ENCODE assay signal across 19 mouse cellular contexts in the genomic region with DNA sequence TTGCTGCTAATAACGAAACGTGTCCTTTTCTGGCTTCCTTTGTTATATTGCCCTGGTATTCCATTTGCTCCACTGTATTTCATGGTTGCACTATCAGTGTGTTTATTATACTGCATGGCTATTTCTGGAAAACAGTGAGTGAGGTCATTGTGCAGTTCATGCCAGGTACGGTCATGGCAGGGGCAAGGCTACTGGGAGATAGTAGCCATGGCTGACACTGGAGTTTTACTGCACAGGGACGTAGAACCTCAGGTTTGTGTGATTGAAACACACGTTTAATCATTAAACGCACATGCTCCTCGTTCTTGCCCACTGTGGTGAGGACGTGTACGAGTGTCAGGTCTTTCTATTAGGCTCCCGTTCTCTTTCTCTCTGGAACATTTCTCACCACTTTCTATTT.
DNase-seq lines count a peak whose midpoint lies in the region; ATAC-seq lines count a peak whose summit lies in the region.
"Had no signal": no experiment of that assay in that cellular context is flagged by ENCODE, and none has a peak within 500 bp of the region (broad histone marks: within the 10 kb centered on the region; RNA-seq: fewer than 3 reads in every experiment).

No protein-coding gene starts in this region.

- H3K4me3 ChIP-seq in heart, embryonic 11.5 days (ENCODE audit: low read depth, low read length): no peak overlapping the region
- no peak overlapping the region for H3K4me3 ChIP-seq in embryonic facial prominence, embryonic 10.5 days
- H3K4me3 ChIP-seq: forebrain, embryonic 13.5 days; neural tube, embryonic 15.5 days had no signal

- no peak overlapping the region for H3K4me2 ChIP-seq in heart, embryonic 11.5 days
- H3K4me2 ChIP-seq: forebrain, embryonic 13.5 days; hindbrain, embryonic 14.5 days; neural tube, embryonic 15.5 days had no signal

- WGBS in heart, embryonic 11.5 days (ENCODE audit: insufficient replicate concordance): 73% methylated on average over 10 of the region's 10 CpGs
- 90% methylated on average over 10 of the region's 10 CpGs for WGBS in embryonic facial prominence, embryonic 10.5 days

- no peak for ATAC-seq in heart, embryonic 11.5 days (replicated peaks; ENCODE audit: insufficient number of reproducible peaks, low FRiP score, low TSS enrichment)

- no peak overlapping the region for H3K9ac ChIP-seq in heart, embryonic 11.5 days (ENCODE audit: low read depth, low read length)
- H3K9ac ChIP-seq: forebrain, embryonic 13.5 days; hindbrain, embryonic 14.5 days; liver, embryonic 14.5 days; neural tube, embryonic 15.5 days had no signal

- H3K36me3 ChIP-seq in heart, embryonic 11.5 days (ENCODE audit: control insufficient read depth, insufficient read depth, low read length): no peaks in the 10 kb centered on the region
- H3K36me3 ChIP-seq in embryonic facial prominence, embryonic 10.5 days (replicated peaks): no peaks in the 10 kb centered on the region
- H3K36me3 ChIP-seq: neural tube, embryonic 15.5 days had no signal

- 0 out of 2 replicates have a peak, but pooled peaks cover 4% of the 10 kb centered on the region for H3K4me1 ChIP-seq in heart, embryonic 11.5 days (ENCODE audit: control insufficient read depth, insufficient read depth, low read length)
- peaks cover 27% of the 10 kb centered on the region for H3K4me1 ChIP-seq in embryonic facial prominence, embryonic 10.5 days

- intact Hi-C loops in left cerebral cortex, postnatal 10 days (cut with DNase I): no loop called here

- H3K9me3 ChIP-seq in heart, embryonic 11.5 days (replicated peaks; ENCODE audit: control insufficient read depth, low read length): peaks cover 2% of the 10 kb centered on the region; the same call in 1 of the 2 replicates
- peaks cover 3% of the 10 kb centered on the region; the same call in 1 of the 2 replicates for H3K9me3 ChIP-seq in embryonic facial prominence, embryonic 10.5 days
- H3K9me3 ChIP-seq: neural tube, embryonic 15.5 days had no signal

- peak; percentile 47 for DNase-seq in heart, adult 8-10 months (ENCODE audit: low spot score)
- DNase-seq in NIH3T3 (ENCODE audit: low read depth): peak; percentile 20
- DNase-seq in embryonic facial prominence, embryonic 10.5 days (ENCODE audit: low spot score): no peak
- DNase-seq in heart, postnatal 4 days: peak; percentile 58
- no peak for DNase-seq in kidney, postnatal 14 days
- no peak for DNase-seq in left cerebral cortex, postnatal 10 days (ENCODE audit: extremely low spot score in 1 of 2, low spot score in 2 of 2)
- DNase-seq: cerebellum, adult 11 months; cerebellum, postnatal 25 days; gastrocnemius, postnatal 36 days; kidney, adult 18-20 months; layer of hippocampus, postnatal 36 days; left cerebral cortex, postnatal 4 days; right cerebral cortex, postnatal 25 days; thymus, postnatal 25 days had no signal

- H3K27me3 ChIP-seq in heart, embryonic 11.5 days (ENCODE audit: control insufficient read depth, insufficient read depth, low read length): no peaks in the 10 kb centered on the region
- no peaks in the 10 kb centered on the region for H3K27me3 ChIP-seq in embryonic facial prominence, embryonic 10.5 days (replicated peaks; ENCODE audit: low read depth, poor library complexity, severe bottlenecking)
- H3K27me3 ChIP-seq: forebrain, embryonic 13.5 days; neural tube, embryonic 15.5 days had no signal

- H3K27ac ChIP-seq in heart, embryonic 11.5 days (ENCODE audit: low read depth, low read length): no peak overlapping the region
- H3K27ac ChIP-seq in embryonic facial prominence, embryonic 10.5 days (replicated peaks): 0 out of 2 replicates have a peak overlapping the region, but pooled peaks have one; percentile 35
- H3K27ac ChIP-seq: forebrain, embryonic 13.5 days; hindbrain, embryonic 14.5 days; liver, embryonic 14.5 days; neural tube, embryonic 15.5 days had no signal

Comparison
In these comparisons a context has a peak if more than half of its experiments do, and no peak if none do; other contexts are left out.
1. DNase-seq: peak in heart, adult 8-10 months (single experiment), NIH3T3 (single experiment) and heart, postnatal 4 days (single experiment); none in embryonic facial prominence, embryonic 10.5 days (single experiment), kidney, postnatal 14 days (single experiment) and left cerebral cortex, postnatal 10 days (0 of 2).